Mouse (Mus musculus) erythroblast, embryonic 14.5 days (primary cell): Measurements from ENCODE around the gene Gp9.

Source experiments
- GATA1 ChIP-seq: IDR thresholded peaks from 2 replicates; pipeline ENCODE4 v1.6.1; 2012; ENCODE audit warnings: low read length, inconsistent platforms, mixed read lengths
- TAL1 ChIP-seq: IDR thresholded peaks from 3 replicates; pipeline ENCODE4 v1.6.1; 2012; ENCODE audit warnings: low read length, inconsistent platforms, mixed read lengths

DNA sequence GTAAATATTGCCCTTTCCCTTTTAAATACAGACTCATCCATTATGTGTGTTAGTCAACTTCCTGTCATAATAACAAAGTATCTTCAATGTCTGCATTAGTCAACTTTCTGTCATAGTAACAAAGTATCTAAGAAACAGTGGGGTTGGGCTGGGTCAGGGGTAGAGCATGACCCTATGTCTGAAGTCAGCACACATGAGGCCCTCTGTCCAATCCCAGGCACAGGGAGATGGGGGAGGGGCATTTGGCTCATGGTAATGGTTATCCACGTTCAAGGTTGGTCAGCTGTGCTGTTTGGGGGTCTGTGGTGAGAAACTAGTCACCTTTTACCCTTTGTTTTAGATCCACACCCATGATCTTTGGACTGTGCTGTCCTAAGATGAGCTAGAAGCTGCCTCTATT, 32.6 kb upstream of the Gp9 start:
- TF ChIP-seq TAL1 (no peak), GATA1 (no peak)
